ENCODE assay signal across 10 mouse cellular contexts in the genomic region with DNA sequence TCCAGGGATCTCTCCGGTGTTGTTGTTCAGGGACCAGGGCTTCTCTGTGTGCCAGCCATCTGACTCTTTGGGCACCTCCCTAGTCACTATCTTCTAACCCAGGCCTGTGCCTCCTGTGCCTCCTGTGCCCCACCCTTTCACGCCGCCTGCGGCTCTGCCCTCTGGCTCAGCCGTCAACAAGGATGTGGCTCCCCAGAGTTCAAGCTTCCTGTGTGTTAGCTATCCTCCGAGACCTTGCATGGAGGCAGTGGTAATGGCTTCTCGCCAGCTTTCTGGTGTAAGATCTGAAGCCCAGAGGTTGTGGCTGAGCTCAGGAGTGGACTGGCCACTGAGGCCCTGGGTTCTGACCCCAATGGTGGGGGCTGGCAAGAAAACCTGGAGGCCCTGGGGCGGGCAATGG. TPM values are rescaled to one million over a fixed set of nuclear protein-coding genes. Genes with fewer than 3 reads are reported as not detected.
DNase-seq lines count a peak whose midpoint lies in the region; ATAC-seq and TF ChIP-seq lines count a peak whose summit lies in the region.
"Had no signal": no experiment of that assay in that cellular context is flagged by ENCODE, and none has a peak within 500 bp of the region (broad histone marks: within the 10 kb centered on the region; RNA-seq: fewer than 3 reads in every experiment).

No protein-coding gene starts in this region.

- no peak overlapping the region for H3K9ac ChIP-seq in intestine, embryonic 15.5 days
- no peak overlapping the region for H3K9ac ChIP-seq in intestine, postnatal 0 days (ENCODE audit: low read depth, low read length)

- H3K27ac ChIP-seq in intestine, embryonic 15.5 days: no peak overlapping the region
- no peak overlapping the region; the same call in 1 of the 2 replicates for H3K27ac ChIP-seq in intestine, postnatal 0 days (ENCODE audit: low read depth, low read length)
- no peak overlapping the region for H3K27ac ChIP-seq in midbrain, embryonic 10.5 days (replicated peaks)

- H3K27me3 ChIP-seq in intestine, embryonic 15.5 days (replicated peaks): no peaks in the 10 kb centered on the region
- H3K27me3 ChIP-seq in intestine, postnatal 0 days (replicated peaks; ENCODE audit: control insufficient read depth, insufficient read depth, low read length): no peaks in the 10 kb centered on the region
- no peaks in the 10 kb centered on the region for H3K27me3 ChIP-seq in midbrain, embryonic 10.5 days (ENCODE audit: low read depth, poor library complexity, severe bottlenecking)

- H3K4me3 ChIP-seq in intestine, embryonic 15.5 days (replicated peaks): no peak overlapping the region
- no peak overlapping the region for H3K4me3 ChIP-seq in intestine, postnatal 0 days (ENCODE audit: low read depth, low read length)
- no peak overlapping the region for H3K4me3 ChIP-seq in midbrain, embryonic 10.5 days

- no peak overlapping the region for H3K4me2 ChIP-seq in intestine, embryonic 15.5 days (replicated peaks)
- no peak overlapping the region for H3K4me2 ChIP-seq in intestine, postnatal 0 days (replicated peaks; ENCODE audit: low read depth)

- ATAC-seq in intestine, embryonic 15.5 days: peak; percentile 56
- no peak for ATAC-seq in intestine, postnatal 0 days
- peak; percentile 40 to 69 for ATAC-seq in hematopoietic stem cell, adult 5-6 weeks (replicated peaks in 1 of 2; ENCODE audit: insufficient read depth in 1 of 2, low FRiP score in 2 of 2, low TSS enrichment in 1 of 2, low read depth in 1 of 2, poor library complexity in 2 of 2, severe bottlenecking in 2 of 2)
- peak; percentile 55 for ATAC-seq in megakaryocyte, adult 5-6 weeks (ENCODE audit: poor library complexity, severe bottlenecking)

- H3K36me3 ChIP-seq in intestine, embryonic 15.5 days: peaks cover 8% of the 10 kb centered on the region; the same call in 1 of the 2 replicates
- H3K36me3 ChIP-seq in intestine, postnatal 0 days (ENCODE audit: control insufficient read depth, insufficient read depth): peaks cover 9% of the 10 kb centered on the region; the same call in 1 of the 2 replicates
- peaks cover 97% of the 10 kb centered on the region for H3K36me3 ChIP-seq in midbrain, embryonic 10.5 days

- DNase-seq in thymus, postnatal 10 days (ENCODE audit: low spot score in 2 of 2): peak; percentile 45 to 49
- no peak for DNase-seq in urinary bladder, adult 2 months (ENCODE audit: low spot score)
- DNase-seq in midbrain, embryonic 10.5 days (ENCODE audit: low spot score): no peak
- DNase-seq in ovary, postnatal 36 days (ENCODE audit: low spot score): no peak
- DNase-seq: adrenal gland, postnatal 36 days; left cerebral cortex, postnatal 4 days had no signal

- 0 out of 2 replicates have a peak, but pooled peaks cover 23% of the 10 kb centered on the region for H3K4me1 ChIP-seq in intestine, embryonic 15.5 days (replicated peaks)
- peaks cover 6% of the 10 kb centered on the region; the same call in 1 of the 2 replicates for H3K4me1 ChIP-seq in intestine, postnatal 0 days (replicated peaks; ENCODE audit: control insufficient read depth, insufficient read depth, low read length)
- H3K4me1 ChIP-seq in midbrain, embryonic 10.5 days: 0 out of 2 replicates have a peak, but pooled peaks cover 2% of the 10 kb centered on the region

- 75% methylated on average over 8 of the region's 8 CpGs for WGBS in intestine, embryonic 15.5 days
- WGBS in intestine, postnatal 0 days: 47% methylated on average over 8 of the region's 8 CpGs
- WGBS in midbrain, embryonic 10.5 days: 89% methylated on average over 8 of the region's 8 CpGs

- TF ChIP-seq CTCF in intestine, postnatal 0 days (IDR thresholded peaks at IDR 0.05; ENCODE audit: low read depth): no peak

- no peaks in the 10 kb centered on the region for H3K9me3 ChIP-seq in intestine, embryonic 15.5 days
- no peaks in the 10 kb centered on the region for H3K9me3 ChIP-seq in intestine, postnatal 0 days (ENCODE audit: control insufficient read depth)
- H3K9me3 ChIP-seq in midbrain, embryonic 10.5 days (replicated peaks): no peaks in the 10 kb centered on the region

RNA-seq across cellular contexts. Expression of gene Asap3, which starts 16.3 kb away (rescaled TPM):
- 4.6 and 5.4 TPM in 2 replicates for polyA plus RNA-seq in intestine, embryonic 15.5 days (2015; fragmentation: Nextera tagmentation; extraction: Ambion mirVana)
- polyA plus RNA-seq in intestine, postnatal 0 days (2015; fragmentation: Nextera tagmentation; extraction: Ambion mirVana): 0.95 and 1.1 TPM in 2 replicates
- total RNA-seq in hematopoietic stem cell, adult 5-6 weeks (2017): 0.19 and 0.25 TPM in 2 replicates
- total RNA-seq in megakaryocyte, adult 5-6 weeks (2015): not detected in 2 replicates
- 0.04 TPM in 1 of 2 replicates, not detected in the other for total RNA-seq in megakaryocyte, adult 5-6 weeks (2017)
- polyA plus RNA-seq in urinary bladder, adult 2 months (2012; rRNA removed): 11.7 and 11.8 TPM in 2 replicates
- polyA plus RNA-seq in midbrain, embryonic 10.5 days (2016; fragmentation: Nextera tagmentation; extraction: Ambion mirVana): 6.0 and 7.1 TPM in 2 replicates

RNA-seq across cellular contexts. Expression of gene E2f2, which starts 17.7 kb away (rescaled TPM):
- 8.1 and 9.8 TPM in 2 replicates for polyA plus RNA-seq in intestine, embryonic 15.5 days (2015; fragmentation: Nextera tagmentation; extraction: Ambion mirVana)
- polyA plus RNA-seq in intestine, postnatal 0 days (2015; fragmentation: Nextera tagmentation; extraction: Ambion mirVana): 4.1 and 4.2 TPM in 2 replicates
- total RNA-seq in hematopoietic stem cell, adult 5-6 weeks (2017): 7.1 and 7.2 TPM in 2 replicates
- 78.1 and 107 TPM in 2 replicates for total RNA-seq in megakaryocyte, adult 5-6 weeks (2015)
- total RNA-seq in megakaryocyte, adult 5-6 weeks (2017): 59.4 and 63.6 TPM in 2 replicates
- 0.50 TPM in 2 replicates for polyA plus RNA-seq in urinary bladder, adult 2 months (2012; rRNA removed)
- polyA plus RNA-seq in midbrain, embryonic 10.5 days (2016; fragmentation: Nextera tagmentation; extraction: Ambion mirVana): 10.3 and 10.8 TPM in 2 replicates

RNA-seq across cellular contexts. Expression of gene Id3, which starts 46.6 kb away (rescaled TPM):
- polyA plus RNA-seq in intestine, embryonic 15.5 days (2015; fragmentation: Nextera tagmentation; extraction: Ambion mirVana): 269 and 285 TPM in 2 replicates
- 106 and 118 TPM in 2 replicates for polyA plus RNA-seq in intestine, postnatal 0 days (2015; fragmentation: Nextera tagmentation; extraction: Ambion mirVana)
- total RNA-seq in hematopoietic stem cell, adult 5-6 weeks (2017): 6.8 and 7.3 TPM in 2 replicates
- 1.9 and 2.0 TPM in 2 replicates for total RNA-seq in megakaryocyte, adult 5-6 weeks (2015)
- total RNA-seq in megakaryocyte, adult 5-6 weeks (2017): 0.77 and 1.8 TPM in 2 replicates
- polyA plus RNA-seq in urinary bladder, adult 2 months (2012; rRNA removed): 272 and 386 TPM in 2 replicates
- 619 and 802 TPM in 2 replicates for polyA plus RNA-seq in midbrain, embryonic 10.5 days (2016; fragmentation: Nextera tagmentation; extraction: Ambion mirVana)

RNA-seq across cellular contexts. Expression of gene Tcea3, which starts 57.6 kb away (rescaled TPM):
- 18.3 and 19.0 TPM in 2 replicates for polyA plus RNA-seq in intestine, embryonic 15.5 days (2015; fragmentation: Nextera tagmentation; extraction: Ambion mirVana)
- polyA plus RNA-seq in intestine, postnatal 0 days (2015; fragmentation: Nextera tagmentation; extraction: Ambion mirVana): 23.6 and 25.0 TPM in 2 replicates
- 0.81 TPM in 1 of 2 replicates, not detected in the other for total RNA-seq in hematopoietic stem cell, adult 5-6 weeks (2017)
- 5.6 and 6.0 TPM in 2 replicates for total RNA-seq in megakaryocyte, adult 5-6 weeks (2015)
- 3.5 and 7.2 TPM in 2 replicates for total RNA-seq in megakaryocyte, adult 5-6 weeks (2017)
- polyA plus RNA-seq in urinary bladder, adult 2 months (2012; rRNA removed): 42.6 and 65.1 TPM in 2 replicates
- 0.79 and 0.81 TPM in 2 replicates for polyA plus RNA-seq in midbrain, embryonic 10.5 days (2016; fragmentation: Nextera tagmentation; extraction: Ambion mirVana)

Comparison
In these comparisons a context has a peak if more than half of its experiments do, and no peak if none do; other contexts are left out.
1. DNase-seq: peak in thymus, postnatal 10 days (2 of 2); none in urinary bladder, adult 2 months (single experiment), midbrain, embryonic 10.5 days (single experiment) and ovary, postnatal 36 days (single experiment).